Mouse (Mus musculus) midbrain, embryonic 10.5 days (tissue): ENCODE data around the gene B4galt5. TPM values are rescaled to one million over a fixed set of nuclear protein-coding genes. Genes with fewer than 3 reads are reported as not detected.

Experiments used
- DNase-seq: peaks from one replicate; pipeline ENCODE4 v3.0.0-alpha.2; 2017; ENCODE audit warnings: low spot score
- H3K27ac ChIP-seq: fragments of 300-500 bp; sonication (generic); replicated peaks from 2 replicates; pipeline ENCODE4 v1.5.1; 2016; ENCODE audit warnings: mild to moderate bottlenecking
- H3K27me3 ChIP-seq: fragments of 300-500 bp; sonication (generic); 2 replicates; pipeline ENCODE4 v1.6.1; 2016; ENCODE audit warnings: low read depth, mild to moderate bottlenecking; ENCODE audit not compliant: poor library complexity, severe bottlenecking
- H3K36me3 ChIP-seq: fragments of 300-500 bp; sonication (generic); 2 replicates; pipeline ENCODE4 v1.6.1; 2016; ENCODE audit warnings: mild to moderate bottlenecking, moderate library complexity
- H3K4me1 ChIP-seq: fragments of 300-500 bp; sonication (generic); 2 replicates; pipeline ENCODE4 v1.6.1; 2016
- H3K4me3 ChIP-seq: fragments of 300-500 bp; sonication (generic); 2 replicates; pipeline ENCODE4 v1.5.1; 2016; ENCODE audit warnings: mild to moderate bottlenecking, moderate library complexity
- H3K9me3 ChIP-seq: fragments of 300-500 bp; sonication (generic); replicated peaks from 2 replicates; pipeline ENCODE4 v1.6.1; 2016; ENCODE audit warnings: mild to moderate bottlenecking
- WGBS: fragments of 180-500 bp; shearing (Covaris S2); methylation state at CpG from one replicate; pipeline ENCODE4 v1.1.7; 2016; 5-methylcytosine and 5-hydroxymethylcytosine counted together
- polyA plus RNA-seq: library from polyadenylated mRNA; unstranded; fragments of >200 nt; fragmentation: Nextera tagmentation; extraction: Ambion mirVana; gene quantifications from 2 replicates; pipeline ENCODE4 v1.2.1, GENCODE M21; 2016

B4galt5 gene
- polyA plus RNA-seq, 1 experiment from 2014 or later: 9.1 TPM

- no peak overlapping the region; the same call in 1 of the 2 replicates for H3K27ac ChIP-seq
- 61% methylated on average over 10 of the region's 10 CpGs for WGBS
- no peak for DNase-seq
These were observed 74.1 kb downstream of the B4galt5 start for GRCm38 (mm10) chr2:167274713-167275465.

DNA sequence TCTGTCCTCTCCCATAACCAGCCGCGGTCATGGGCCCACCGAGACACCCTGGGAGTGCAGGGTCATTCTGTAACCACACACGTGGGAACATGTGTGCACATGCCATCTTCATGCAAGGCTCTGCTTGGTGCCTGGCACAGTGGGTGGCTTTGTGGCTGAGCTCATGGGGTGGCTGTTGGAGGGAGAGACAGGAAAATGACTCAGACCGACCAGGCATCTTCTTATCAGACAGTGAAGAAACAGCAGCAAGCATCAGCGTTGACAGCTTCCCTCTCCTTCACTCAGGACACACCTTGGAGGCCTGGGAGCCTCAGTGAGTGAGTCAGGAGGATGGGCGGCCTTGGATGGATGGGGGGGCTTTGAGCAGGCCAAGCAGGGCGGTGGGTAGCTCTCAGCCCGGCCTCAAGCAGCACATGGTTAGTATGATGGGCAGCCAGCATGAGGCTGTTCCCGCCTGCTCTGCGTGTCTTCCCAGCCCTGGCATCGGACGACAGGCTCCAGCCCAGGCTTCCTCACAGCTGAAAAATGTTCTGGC is 75.7 kb downstream of the B4galt5 start:
- Histone ChIP-seq H3K4me1 (0 out of 2 replicates have a peak, but pooled peaks cover 3% of the 10 kb centered on the region), H3K27me3 (no peaks in the 10 kb centered on the region), H3K27ac (no peak overlapping the region), H3K36me3 (no peaks in the 10 kb centered on the region), H3K9me3 (no peaks in the 10 kb centered on the region), H3K4me3 (no peak overlapping the region)
- WGBS: 88% methylated on average over 13 of the region's 13 CpGs
- DNase-seq: no peak

More at GRCm38 (mm10) chr2:167274713-167275465, 74.1 kb downstream of the B4galt5 start:
- Histone ChIP-seq H3K4me1 (0 out of 2 replicates have a peak, but pooled peaks cover 6% of the 10 kb centered on the region), H3K4me3 (no peak overlapping the region), H3K9me3 (no peaks in the 10 kb centered on the region), H3K27me3 (no peaks in the 10 kb centered on the region), H3K36me3 (no peaks in the 10 kb centered on the region)

GRCm38 (mm10) chr2:167272706-167273105 is 76.3 kb downstream of the B4galt5 start:
- Histone ChIP-seq H3K27me3 (no peaks in the 10 kb centered on the region), H3K4me3 (no peak overlapping the region), H3K36me3 (no peaks in the 10 kb centered on the region), H3K4me1 (0 out of 2 replicates have a peak, but pooled peaks cover 3% of the 10 kb centered on the region), H3K27ac (no peak overlapping the region), H3K9me3 (no peaks in the 10 kb centered on the region)
- 72% methylated on average over 3 of the region's 3 CpGs for WGBS
- DNase-seq: no peak

DNA sequence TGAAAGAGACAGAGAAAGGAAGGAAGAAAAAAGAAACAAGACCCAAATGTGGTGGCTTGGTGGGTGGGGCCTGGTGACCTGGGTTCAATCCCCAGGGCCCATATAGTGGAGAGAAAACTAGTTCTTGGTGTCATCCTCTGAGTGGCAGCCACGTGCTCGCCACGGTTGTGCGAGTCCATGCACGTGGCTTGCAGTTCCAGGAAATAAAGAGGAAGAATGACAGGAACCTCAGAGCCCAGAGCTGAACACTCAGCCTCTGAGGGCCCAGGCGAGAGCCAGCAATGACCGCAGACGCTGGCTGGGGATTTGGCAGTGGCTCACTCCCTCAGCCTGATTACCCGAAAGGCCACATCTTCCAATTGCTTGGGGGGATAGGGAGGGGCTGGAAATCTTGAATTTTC is 77.9 kb downstream of the B4galt5 start:
- no peak overlapping the region for H3K27ac ChIP-seq
- no peaks in the 10 kb centered on the region for H3K27me3 ChIP-seq
- no peak for DNase-seq
- no peak overlapping the region for H3K4me3 ChIP-seq
- H3K36me3 ChIP-seq: no peaks in the 10 kb centered on the region
- no peaks in the 10 kb centered on the region for H3K9me3 ChIP-seq
- WGBS: 89% methylated on average over 9 of the region's 9 CpGs
- 0 out of 2 replicates have a peak, but pooled peaks cover 3% of the 10 kb centered on the region for H3K4me1 ChIP-seq

- WGBS: 88% methylated on average over 3 of the region's 3 CpGs
- H3K4me1 ChIP-seq: peaks cover 3% of the 10 kb centered on the region; the same call in 1 of the 2 replicates
- no peaks in the 10 kb centered on the region for H3K36me3 ChIP-seq
- no peaks in the 10 kb centered on the region for H3K27me3 ChIP-seq
- no peaks in the 10 kb centered on the region for H3K9me3 ChIP-seq
- no peak for DNase-seq
- H3K27ac ChIP-seq: no peak overlapping the region
- no peak overlapping the region for H3K4me3 ChIP-seq
These were observed 78.5 kb downstream of the B4galt5 start for GRCm38 (mm10) chr2:167270496-167270895.

- 97% methylated on average over 1 of the region's 1 CpGs for WGBS
- Histone ChIP-seq H3K36me3 (no peaks in the 10 kb centered on the region), H3K4me1 (peaks cover 4% of the 10 kb centered on the region; the same call in 1 of the 2 replicates), H3K9me3 (no peaks in the 10 kb centered on the region), H3K27me3 (no peaks in the 10 kb centered on the region), H3K27ac (no peak overlapping the region), H3K4me3 (no peak overlapping the region)
- no peak for DNase-seq
These were observed 80.3 kb downstream of the B4galt5 start for GRCm38 (mm10) chr2:167268721-167269120.

- WGBS: 92% methylated on average over 8 of the region's 8 CpGs
- no peak for DNase-seq
- Histone ChIP-seq H3K27ac (no peak overlapping the region), H3K27me3 (no peaks in the 10 kb centered on the region), H3K4me3 (no peak overlapping the region), H3K9me3 (no peaks in the 10 kb centered on the region), H3K36me3 (no peaks in the 10 kb centered on the region), H3K4me1 (peaks cover 4% of the 10 kb centered on the region; the same call in 1 of the 2 replicates)
These were observed 80.6 kb downstream of the B4galt5 start for GRCm38 (mm10) chr2:167268411-167268690.

GRCm38 (mm10) chr2:167267531-167268410 is 81.2 kb downstream of the B4galt5 start:
- H3K27ac ChIP-seq: no peak overlapping the region
- no peaks in the 10 kb centered on the region for H3K9me3 ChIP-seq
- H3K27me3 ChIP-seq: no peaks in the 10 kb centered on the region
- peaks cover 4% of the 10 kb centered on the region; the same call in 1 of the 2 replicates for H3K4me1 ChIP-seq
- no peaks in the 10 kb centered on the region for H3K36me3 ChIP-seq
- DNase-seq: no peak
- H3K4me3 ChIP-seq: no peak overlapping the region
- 89% methylated on average over 14 of the region's 14 CpGs for WGBS

- Histone ChIP-seq H3K4me1 (peaks cover 4% of the 10 kb centered on the region; the same call in 1 of the 2 replicates), H3K27ac (no peak overlapping the region), H3K4me3 (no peak overlapping the region), H3K36me3 (no peaks in the 10 kb centered on the region), H3K9me3 (no peaks in the 10 kb centered on the region), H3K27me3 (no peaks in the 10 kb centered on the region)
- WGBS: 96% methylated on average over 10 of the region's 10 CpGs
- DNase-seq: no peak
These were observed 82.8 kb downstream of the B4galt5 start for GRCm38 (mm10) chr2:167266231-167266630.

DNA sequence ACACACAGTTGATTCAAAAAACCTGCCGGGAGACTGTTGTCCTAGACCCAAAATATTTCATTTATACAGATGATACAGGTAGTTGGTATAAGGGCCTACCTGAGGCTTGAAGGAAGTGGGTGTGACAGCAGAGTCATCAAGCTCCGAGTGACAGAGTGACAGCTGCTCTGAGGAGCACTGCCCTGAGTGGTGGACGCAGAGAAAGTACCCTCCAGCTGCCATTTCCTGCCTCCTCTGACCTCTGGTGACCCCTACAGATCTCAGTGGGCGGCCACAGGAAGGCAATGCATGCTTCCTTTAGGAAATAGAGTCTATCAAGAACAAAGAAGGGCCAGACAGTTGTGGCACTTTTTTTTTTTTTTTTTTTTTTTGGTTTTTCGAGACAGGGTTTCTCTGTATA is 83.2 kb downstream of the B4galt5 start:
- Histone ChIP-seq H3K4me3 (no peak overlapping the region), H3K27me3 (no peaks in the 10 kb centered on the region), H3K4me1 (peaks cover 4% of the 10 kb centered on the region; the same call in 1 of the 2 replicates), H3K27ac (no peak overlapping the region), H3K36me3 (no peaks in the 10 kb centered on the region), H3K9me3 (no peaks in the 10 kb centered on the region)
- no peak for DNase-seq
- WGBS: 62% methylated on average over 5 of the region's 5 CpGs

GRCm38 (mm10) chr2:167265021-167265420 is 84.0 kb downstream of the B4galt5 start:
- no peaks in the 10 kb centered on the region for H3K27me3 ChIP-seq
- H3K9me3 ChIP-seq: no peaks in the 10 kb centered on the region
- H3K36me3 ChIP-seq: no peaks in the 10 kb centered on the region
- H3K27ac ChIP-seq: 0 out of 2 replicates have a peak overlapping the region, but pooled peaks have one; percentile 3
- H3K4me1 ChIP-seq: peaks cover 4% of the 10 kb centered on the region; the same call in 1 of the 2 replicates
- 79% methylated on average over 2 of the region's 2 CpGs for WGBS
- H3K4me3 ChIP-seq: no peak overlapping the region
- DNase-seq: no peak

DNA sequence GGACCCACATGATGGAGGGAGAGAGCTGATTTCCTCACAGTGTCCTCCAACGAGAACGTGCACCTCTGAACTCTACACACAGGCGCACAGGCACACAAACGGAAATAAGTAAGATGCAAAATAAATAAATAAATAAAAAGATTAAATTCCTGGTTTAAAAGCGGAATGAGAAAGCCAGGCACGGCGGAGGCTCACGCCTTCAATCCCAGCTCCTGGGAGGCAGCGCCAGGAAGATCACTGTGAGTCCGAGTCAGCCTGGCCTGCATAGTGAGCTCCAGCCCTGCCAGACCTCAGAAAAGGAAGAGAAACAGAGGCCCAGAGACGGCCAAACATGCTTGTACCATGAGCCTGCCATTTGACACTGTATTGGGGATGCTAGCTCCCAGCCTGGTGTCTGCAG is 85.1 kb downstream of the B4galt5 start:
- no peaks in the 10 kb centered on the region for H3K27me3 ChIP-seq
- no peak overlapping the region for H3K27ac ChIP-seq
- no peak overlapping the region for H3K4me3 ChIP-seq
- H3K9me3 ChIP-seq: no peaks in the 10 kb centered on the region
- no peaks in the 10 kb centered on the region for H3K36me3 ChIP-seq
- peaks cover 4% of the 10 kb centered on the region; the same call in 1 of the 2 replicates for H3K4me1 ChIP-seq
- DNase-seq: no peak
- whole genome bisulfite sequencing: 88% methylated on average over 11 of the region's 11 CpGs
